Mouse (Mus musculus) stomach, embryonic 16.5 days (tissue): Measurements from ENCODE around the gene Wbp1l. TPM values are rescaled to one million over a fixed set of nuclear protein-coding genes. Genes with fewer than 3 reads are reported as not detected.
"Not testable (repeated sequence)": the region's sequence is repeated elsewhere in the genome, so short reads cannot be mapped to it uniquely, and the experiment has no call there.

Experiments
- ATAC-seq: fragments of 200-750 bp; cut with Nextera tagmentation; 2 replicates; pipeline ENCODE4 v1.8.0; 2017; ENCODE audit warnings: moderate number of reproducible peaks, moderate TSS enrichment; ENCODE audit not compliant: insufficient read depth, low FRiP score
- H3K27ac ChIP-seq: fragments of 300-500 bp; sonication (generic); 2 replicates; pipeline ENCODE4 v1.5.1; 2014; ENCODE audit warnings: low read length
- H3K27me3 ChIP-seq: fragments of 300-500 bp; sonication (generic); 2 replicates; pipeline ENCODE4 v1.6.1; 2014; ENCODE audit warnings: low read length, control low read depth, mixed read lengths; ENCODE audit not compliant: control insufficient read depth, insufficient read depth
- H3K36me3 ChIP-seq: fragments of 300-500 bp; sonication (generic); 2 replicates; pipeline ENCODE4 v1.6.1; 2014; ENCODE audit warnings: low read length; ENCODE audit not compliant: control insufficient read depth, insufficient read depth
- H3K4me1 ChIP-seq: fragments of 300-500 bp; sonication (generic); 2 replicates; pipeline ENCODE4 v1.6.1; 2014; ENCODE audit warnings: low read length, control low read depth, mixed read lengths; ENCODE audit not compliant: control insufficient read depth, insufficient read depth
- H3K4me2 ChIP-seq: fragments of 300-500 bp; sonication (generic); 2 replicates; pipeline ENCODE4 v1.6.1; 2014; ENCODE audit warnings: low read depth, low read length, mixed read lengths
- H3K4me3 ChIP-seq: fragments of 300-500 bp; sonication (generic); replicated peaks from 2 replicates; pipeline ENCODE4 v1.5.1; 2014; ENCODE audit warnings: mild to moderate bottlenecking, low read length
- H3K9ac ChIP-seq: fragments of 300-500 bp; sonication (generic); 2 replicates; pipeline ENCODE4 v1.6.1; 2014; ENCODE audit warnings: low read length
- H3K9me3 ChIP-seq: fragments of 300-500 bp; sonication (generic); replicated peaks from 2 replicates; pipeline ENCODE4 v1.6.1; 2016; ENCODE audit warnings: low read length, control low read depth; ENCODE audit not compliant: control insufficient read depth
- WGBS: fragments of 180-500 bp; shearing (Covaris S2); extraction: QIAGEN DNeasy Blood & Tissue Kit; methylation state at CpG from one replicate; pipeline ENCODE4 v1.1.7; 2014; 5-methylcytosine and 5-hydroxymethylcytosine counted together
- polyA plus RNA-seq: library from polyadenylated mRNA; unstranded; fragments of >200 nt; fragmentation: Nextera tagmentation; extraction: Ambion mirVana; gene quantifications from 2 replicates; pipeline ENCODE4 v1.2.1, GENCODE M21; 2015

The Wbp1l gene
- polyA plus RNA-seq, 1 experiment from 2014 or later = 37.1 TPM

GRCm38 (mm10) chr19:46564043-46564462 lies 34.8 kb upstream of the Wbp1l start:
- WGBS = 63% methylated on average over 14 of the region's 14 CpGs
- no peak for ATAC-seq

GRCm38 (mm10) chr19:46571211-46571877 lies 27.5 kb upstream of the Wbp1l start:
- 67% methylated on average over 3 of the region's 3 CpGs for WGBS
- ATAC-seq = not testable (repeated sequence)
- peak overlapping the region; percentile 77 for H3K4me2 ChIP-seq

More at GRCm38 (mm10) chr19:46564043-46564462, 34.8 kb upstream of the Wbp1l start:
- H3K4me2 ChIP-seq = no peak overlapping the region
- peaks cover 3% of the 10 kb centered on the region; the same call in 1 of the 2 replicates for H3K4me1 ChIP-seq
- no peak overlapping the region for H3K4me3 ChIP-seq
- no peaks in the 10 kb centered on the region for H3K27me3 ChIP-seq
- H3K9me3 ChIP-seq = no peaks in the 10 kb centered on the region
- H3K9ac ChIP-seq = no peak overlapping the region
- H3K27ac ChIP-seq = no peak overlapping the region
- no peaks in the 10 kb centered on the region for H3K36me3 ChIP-seq

GRCm38 (mm10) chr19:46571878-46572244 lies 27.0 kb upstream of the Wbp1l start:
- Histone ChIP-seq H3K4me2 (peak overlapping the region; percentile 77), H3K27me3 (no peaks in the 10 kb centered on the region), H3K4me3 (peak overlapping the region; percentile 63), H3K4me1 (peaks cover 18% of the 10 kb centered on the region), H3K9me3 (no peaks in the 10 kb centered on the region), H3K36me3 (no peaks in the 10 kb centered on the region), H3K9ac (peak overlapping the region; percentile 69), H3K27ac (no peak overlapping the region)
- no peak for ATAC-seq
- WGBS = 17% methylated on average over 10 of the region's 10 CpGs

More at GRCm38 (mm10) chr19:46571211-46571877, 27.5 kb upstream of the Wbp1l start:
- Histone ChIP-seq H3K4me1 (peaks cover 18% of the 10 kb centered on the region), H3K4me3 (peak overlapping the region; percentile 63; the same call in 1 of the 2 replicates)
- not testable (repeated sequence) for H3K9me3 ChIP-seq, H3K27ac ChIP-seq, H3K36me3 ChIP-seq, H3K9ac ChIP-seq, H3K27me3 ChIP-seq

GRCm38 (mm10) chr19:46572548-46572947 lies 26.3 kb upstream of the Wbp1l start:
- peak overlapping the region; percentile 77 for H3K4me2 ChIP-seq
- no peaks in the 10 kb centered on the region for H3K36me3 ChIP-seq
- H3K4me3 ChIP-seq = peak overlapping the region; percentile 63
- WGBS = under 1% methylated on average over 17 of the region's 17 CpGs
- no peaks in the 10 kb centered on the region for H3K9me3 ChIP-seq
- H3K27me3 ChIP-seq = no peaks in the 10 kb centered on the region
- H3K9ac ChIP-seq = peak overlapping the region; percentile 69
- peaks cover 18% of the 10 kb centered on the region for H3K4me1 ChIP-seq
- no peak for ATAC-seq
- H3K27ac ChIP-seq = peak overlapping the region; percentile 28

- peak within 1 kb of the TSS; percentile 84 for H3K9ac ChIP-seq
Measured at GRCm38 (mm10) chr19:46572951-46573937, 25.6 kb upstream of the Wbp1l start, which contains the start of the genes Arl3 and Sfxn2. TSS of gene Arl3 (minus strand) at chr19:46573198. TSS of gene Sfxn2 (plus strand) at chr19:46573365.

GRCm38 (mm10) chr19:46573990-46574389 lies 24.9 kb upstream of the Wbp1l start:
- Histone ChIP-seq H3K9ac (peak overlapping the region; percentile 84), H3K9me3 (no peaks in the 10 kb centered on the region), H3K36me3 (no peaks in the 10 kb centered on the region), H3K4me1 (peaks cover 18% of the 10 kb centered on the region), H3K27me3 (no peaks in the 10 kb centered on the region), H3K4me2 (peak overlapping the region; percentile 94), H3K4me3 (peak overlapping the region; percentile 63), H3K27ac (no peak overlapping the region)
- WGBS = 31% methylated on average over 6 of the region's 6 CpGs
- ATAC-seq = no peak

More at GRCm38 (mm10) chr19:46572951-46573937, 25.6 kb upstream of the Wbp1l start, which contains the start of the genes Arl3 and Sfxn2:
- no peaks in the 10 kb centered on the region for H3K36me3 ChIP-seq
- peak within 1 kb of the TSS; percentile 94 for H3K4me2 ChIP-seq
- WGBS = under 1% methylated on average over 63 of the region's 67 CpGs
- H3K9me3 ChIP-seq = no peaks in the 10 kb centered on the region
- no peaks in the 10 kb centered on the region for H3K27me3 ChIP-seq
- peak within 1 kb of the TSS; percentile 66 for H3K27ac ChIP-seq
- H3K4me3 ChIP-seq = peak within 1 kb of the TSS; percentile 63
- peaks cover 18% of the 10 kb centered on the region for H3K4me1 ChIP-seq
- peak; percentile 97 for ATAC-seq

- Histone ChIP-seq H3K9ac (no peak overlapping the region), H3K4me1 (peaks cover 18% of the 10 kb centered on the region), H3K4me2 (0 out of 2 replicates have a peak overlapping the region, but pooled peaks have one; percentile 5), H3K9me3 (no peaks in the 10 kb centered on the region), H3K4me3 (no peak overlapping the region), H3K36me3 (no peaks in the 10 kb centered on the region), H3K27me3 (no peaks in the 10 kb centered on the region), H3K27ac (peak overlapping the region; percentile 15; the same call in 1 of the 2 replicates)
- no peak for ATAC-seq
- 56% methylated on average over 4 of the region's 4 CpGs for WGBS
Measured at GRCm38 (mm10) chr19:46575196-46575595, 23.7 kb upstream of the Wbp1l start.

- Histone ChIP-seq H3K27ac (no peak overlapping the region), H3K36me3 (no peaks in the 10 kb centered on the region), H3K4me2 (no peak overlapping the region), H3K4me3 (no peak overlapping the region), H3K9me3 (no peaks in the 10 kb centered on the region), H3K4me1 (no peaks in the 10 kb centered on the region), H3K27me3 (no peaks in the 10 kb centered on the region), H3K9ac (no peak overlapping the region)
- 54% methylated on average over 13 of the region's 13 CpGs for WGBS
- ATAC-seq = peak; percentile 65; the same call in 1 of the 2 replicates
Measured at GRCm38 (mm10) chr19:46587823-46588508, 10.9 kb upstream of the Wbp1l start.
